Mouse (Mus musculus) c-Kit-positive CD71-positive TER-119-positive erythroid progenitor cells, embryonic 14.5 days (primary cell): ENCODE data around the gene Vmn1r192.
"Not testable (repeated sequence)": the region's sequence is repeated elsewhere in the genome, so short reads cannot be mapped to it uniquely, and the experiment has no call there.

ENCODE experiments used
- DNase-seq: peaks from one replicate; pipeline ENCODE4 v3.0.0-alpha.2; 2013; ENCODE audit warnings: low spot score

Vmn1r192 gene

GRCm38 (mm10) chr13:22191041-22191440 is at the start of gene Vmn1r192:
TSS of gene Vmn1r192 (minus strand) at chr13:22191141.
- no peak for DNase-seq

GRCm38 (mm10) chr13:22223060-22223459 is 32.1 kb upstream of the Vmn1r192 start, which contains the start of gene Vmn1r193:
TSS of gene Vmn1r193 (minus strand) at chr13:22223160.
- not testable (repeated sequence) for DNase-seq

- not testable (repeated sequence) for DNase-seq
Observed at GRCm38 (mm10) chr13:22192756-22193155, 1.8 kb upstream of the Vmn1r192 start.

- no peak for DNase-seq
Observed at GRCm38 (mm10) chr13:22190385-22190784, 556 bp downstream of the Vmn1r192 start.

- no peak for DNase-seq
Observed at GRCm38 (mm10) chr13:22189313-22189712, 1.6 kb downstream of the Vmn1r192 start.

GRCm38 (mm10) chr13:22183869-22184268 is 7.1 kb downstream of the Vmn1r192 start, which contains the start of gene Vmn1r191:
TSS of gene Vmn1r191 (minus strand) at chr13:22183969.
- no peak for DNase-seq

- no peak for DNase-seq
Observed at GRCm38 (mm10) chr13:22168416-22168815, 22.5 kb downstream of the Vmn1r192 start.

- DNase-seq: not testable (repeated sequence)
Observed at GRCm38 (mm10) chr13:22136495-22137293, 54.2 kb downstream of the Vmn1r192 start.
